Mouse (Mus musculus): Measurements from ENCODE around the gene Fkbp2.

DNA sequence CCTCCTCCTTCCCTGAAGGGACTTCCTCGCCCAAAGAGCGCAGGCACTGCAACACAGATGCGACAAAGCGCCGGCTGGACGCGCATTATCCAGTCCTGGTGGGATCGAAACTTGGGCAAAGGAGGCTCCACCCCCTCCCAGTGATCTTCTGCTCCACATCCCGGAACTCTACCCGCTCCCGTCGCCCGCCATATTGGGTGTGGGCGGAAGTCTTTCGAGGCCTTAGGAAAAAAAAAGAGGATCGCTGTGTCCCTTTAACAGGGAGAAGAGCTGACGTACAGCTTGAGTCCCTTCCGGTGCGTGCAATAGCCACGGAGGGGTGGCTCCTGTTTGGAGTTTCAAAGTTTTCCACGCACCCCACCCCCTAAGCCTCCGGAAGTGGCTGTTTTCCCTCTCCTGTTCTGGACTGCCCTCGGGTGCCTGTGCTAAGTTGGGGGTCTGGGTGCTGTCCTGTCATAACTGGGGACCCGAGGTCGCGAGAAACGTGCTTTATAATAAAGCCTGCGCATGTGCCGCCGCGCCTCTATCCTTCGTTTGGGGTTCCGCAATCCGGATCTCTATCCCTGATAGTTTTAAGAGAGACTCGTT lies 28.8 kb downstream of the Fkbp2 start:
- no peak for TF ChIP-seq CTCF (conservative IDR thresholded peaks at IDR 0.05; ENCODE audit: low read length)
- no peak for TF ChIP-seq POU5F1 (IDR thresholded peaks at IDR 0.05; ENCODE audit: borderline replicate concordance, low read length)
